Mouse (Mus musculus): ENCODE results near the gene Hist1h2ad.
"Not testable (repeated sequence)": the region's sequence is repeated elsewhere in the genome, so short reads cannot be mapped to it uniquely, and the experiment has no call there.

DNA sequence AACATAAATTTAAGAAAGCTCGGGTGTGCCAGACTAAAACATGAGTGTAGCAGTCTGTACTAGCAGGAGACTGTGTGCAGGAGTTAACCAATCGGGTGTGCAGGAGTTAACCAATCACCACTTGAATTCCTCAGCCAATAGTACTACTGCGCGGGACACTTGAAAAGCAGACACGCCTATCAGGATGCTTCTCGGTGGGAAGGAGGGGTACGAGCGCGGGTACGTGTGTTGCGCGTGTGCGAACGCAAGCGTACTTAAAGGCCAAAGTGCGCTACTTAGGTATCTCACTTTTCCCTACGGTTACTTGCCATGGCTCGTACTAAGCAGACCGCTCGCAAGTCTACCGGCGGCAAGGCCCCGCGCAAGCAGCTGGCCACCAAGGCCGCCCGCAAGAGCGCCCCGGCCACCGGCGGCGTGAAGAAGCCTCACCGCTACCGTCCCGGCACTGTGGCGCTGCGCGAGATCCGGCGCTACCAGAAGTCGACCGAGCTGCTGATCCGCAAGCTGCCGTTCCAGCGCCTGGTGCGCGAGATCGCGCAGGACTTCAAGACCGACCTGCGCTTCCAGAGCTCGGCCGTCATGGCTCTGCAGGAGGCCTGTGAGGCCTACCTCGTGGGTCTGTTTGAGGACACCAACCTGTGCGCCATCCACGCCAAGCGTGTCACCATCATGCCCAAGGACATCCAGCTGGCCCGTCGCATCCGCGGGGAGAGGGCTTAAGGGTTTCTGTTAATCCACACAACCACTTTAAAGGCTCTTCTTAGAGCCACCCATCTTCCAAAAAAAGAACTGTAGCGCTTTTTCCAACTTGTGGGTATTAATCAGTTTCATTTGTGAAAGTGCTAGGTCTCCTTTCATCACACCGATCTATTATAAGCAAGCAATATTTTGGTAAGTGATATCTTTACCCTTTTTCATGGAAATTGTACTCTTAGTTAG, 38.8 kb upstream of the Hist1h2ad start, which contains the start of gene Hist1h3g:
- not testable (repeated sequence) for TF ChIP-seq CTCF (IDR thresholded peaks at IDR 0.05; ENCODE audit: low read depth, low read length); POLR2A (IDR thresholded peaks at IDR 0.05; ENCODE audit: extremely low read depth, insufficient read depth, low read length)
